Mouse (Mus musculus) heart, adult 2 months (tissue): ENCODE measurements around the gene Nkx2-9.
A peak's percentile ranks its signal among the peaks of the same experiment; 100 is the strongest.

Source experiments
- CTCF ChIP-seq: fragments of 200-600 bp; IDR thresholded peaks from 2 replicates; pipeline ENCODE4 v1.8.1; 2022; ENCODE audit warnings: antibody characterized with exemption, mild to moderate bottlenecking, moderate library complexity
- POLR2A ChIP-seq: fragments of 200-500 bp; IDR thresholded peaks from 2 replicates; pipeline ENCODE4 v1.6.1; 2011; ENCODE audit warnings: mild to moderate bottlenecking, low read depth, low read length, control low read depth; ENCODE audit not compliant: insufficient read depth

- peak; percentile 65 for TF ChIP-seq CTCF
- no peak for TF ChIP-seq POLR2A
Measured at GRCm38 (mm10) chr12:56636534-56637180, 23.6 kb upstream of the Nkx2-9 start.
